Mouse (Mus musculus) heart, postnatal 36 days (tissue): ENCODE results near the gene Tnfrsf22. TPM values are rescaled to one million over a fixed set of nuclear protein-coding genes. Genes with fewer than 3 reads are reported as not detected.
"Not testable (repeated sequence)": the region's sequence is repeated elsewhere in the genome, so short reads cannot be mapped to it uniquely, and the experiment has no call there.

Source experiments
- DNase-seq, 2 experiments: peaks; one replicate each; pipeline ENCODE4 v3.0.0; 2021 to 2022
- intact Hi-C: fragments of 180-260 bp; cut with DNase I; formaldehyde crosslinking; loops from one replicate; pipeline ENCODE4 v1.15.1; 2025
- total RNA-seq, 2 experiments: library from RNA; stranded (reverse); gene quantifications; 2 replicates each; pipeline ENCODE4 v1.2.3; 2021

Gene Tnfrsf22
- total RNA-seq, 2 experiments from 2014 or later = 1.5 to 2.3 TPM

GRCm38 (mm10) chr7:143643949-143644348 is 5.5 kb downstream of the Tnfrsf22 start:
- DNase-seq = not testable (repeated sequence)
- intact Hi-C loops = loop anchor here (1.0 kb wide), 1 partner anchor 37 kb away; no protein-coding TSS in a partner anchor

DNA sequence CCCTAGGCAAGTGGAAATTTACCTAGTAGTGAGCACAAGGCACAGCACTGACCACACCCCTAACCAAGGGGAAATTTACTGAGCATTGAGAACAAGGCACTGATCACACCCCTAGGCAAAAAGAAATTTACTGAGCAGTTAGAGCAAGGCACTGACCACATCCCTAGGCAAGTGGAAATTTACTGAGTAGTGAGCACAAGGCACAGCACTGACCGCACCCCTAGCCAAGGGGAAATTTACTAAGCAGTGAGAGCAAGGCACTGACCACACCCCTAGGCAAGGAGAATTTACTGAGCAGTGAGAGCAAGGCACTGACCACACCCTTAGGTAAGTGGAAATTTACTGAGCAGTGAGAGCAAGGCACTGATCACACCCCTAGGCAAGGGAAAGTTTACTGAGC is 12.8 kb downstream of the Tnfrsf22 start:
- intact Hi-C loops = no loop called here
- no peak for DNase-seq

DNA sequence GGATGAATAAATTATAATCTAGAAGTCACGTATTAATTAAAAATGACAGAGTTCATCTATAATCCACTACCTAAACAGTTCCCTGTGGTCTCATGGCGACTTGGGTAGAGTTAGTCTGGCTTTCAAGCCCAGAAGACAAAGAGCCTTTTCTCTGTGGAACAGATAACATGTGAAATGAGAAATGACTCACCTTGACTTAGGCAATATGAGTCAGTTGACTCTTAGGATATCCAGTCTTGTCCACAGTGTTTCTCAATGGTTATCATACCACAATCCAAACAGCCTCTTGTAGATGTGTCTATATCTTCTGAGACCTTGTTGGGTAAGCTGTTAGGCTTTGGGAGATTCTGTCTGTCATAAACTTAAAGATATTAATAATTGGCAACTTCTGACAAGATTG is 18.0 kb downstream of the Tnfrsf22 start:
- no peak for DNase-seq
- intact Hi-C loops = no loop called here

DNA sequence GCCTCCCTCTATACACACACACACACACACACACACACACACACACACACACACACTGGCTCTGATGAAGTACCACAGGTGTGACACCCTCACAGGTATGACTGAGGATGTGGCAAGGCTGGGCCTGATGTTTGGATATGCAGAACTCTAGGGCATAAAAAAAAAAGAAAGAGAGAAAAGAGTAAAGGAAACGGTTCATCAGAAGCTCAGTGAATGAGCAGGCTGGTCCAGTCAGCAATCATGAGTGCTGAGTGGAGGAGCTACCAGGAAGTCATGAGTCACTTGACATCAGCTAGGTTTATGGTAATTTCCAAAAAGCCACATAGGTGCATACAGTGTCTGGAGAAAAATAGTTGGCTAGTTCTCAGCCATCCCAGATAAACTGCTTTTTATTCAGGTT is 20.0 kb downstream of the Tnfrsf22 start:
- DNase-seq = no peak
- intact Hi-C loops = no loop called here

GRCm38 (mm10) chr7:143628540-143628939 is 20.9 kb downstream of the Tnfrsf22 start, which contains the start of gene Tnfrsf26:
TSS of gene Tnfrsf26 (minus strand) at chr7:143628722.
- no peak for DNase-seq
- intact Hi-C loops = no loop called here

- DNase-seq = peak; percentile 12 to 18
- intact Hi-C loops = no loop called here
These were observed 21.7 kb downstream of the Tnfrsf22 start for GRCm38 (mm10) chr7:143627555-143628286.

GRCm38 (mm10) chr7:143626178-143626577 is 23.3 kb downstream of the Tnfrsf22 start:
- intact Hi-C loops = no loop called here
- DNase-seq = no peak

- DNase-seq = no peak
- intact Hi-C loops = no loop called here
These were observed 24.3 kb downstream of the Tnfrsf22 start for GRCm38 (mm10) chr7:143625151-143625550.

- intact Hi-C loops = no loop called here
- DNase-seq = no peak
These were observed 24.9 kb downstream of the Tnfrsf22 start for GRCm38 (mm10) chr7:143624561-143624960.

DNA sequence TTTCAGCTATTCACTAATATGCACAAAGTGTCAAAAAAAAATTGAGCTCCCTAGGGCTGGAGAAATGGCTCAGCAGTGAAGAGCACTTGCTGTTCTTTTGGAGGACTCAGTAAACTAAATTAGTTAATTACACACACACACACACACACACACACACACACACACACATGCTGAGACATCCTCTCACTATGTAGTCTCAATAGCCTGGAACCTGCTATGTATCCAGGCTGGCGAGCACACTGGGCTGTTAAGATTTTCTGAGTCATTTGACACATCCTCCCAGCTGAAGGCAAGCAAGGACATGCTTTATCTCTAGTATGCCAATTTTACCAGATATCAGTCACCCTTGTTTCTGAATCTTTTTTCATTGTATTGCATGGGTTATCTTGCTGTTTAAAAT is 28.5 kb downstream of the Tnfrsf22 start:
- no peak for DNase-seq
- intact Hi-C loops = no loop called here

- DNase-seq = peak in 1 of 2 experiments; percentile 34
These were observed 34.9 kb downstream of the Tnfrsf22 start for GRCm38 (mm10) chr7:143614404-143615135.

DNA sequence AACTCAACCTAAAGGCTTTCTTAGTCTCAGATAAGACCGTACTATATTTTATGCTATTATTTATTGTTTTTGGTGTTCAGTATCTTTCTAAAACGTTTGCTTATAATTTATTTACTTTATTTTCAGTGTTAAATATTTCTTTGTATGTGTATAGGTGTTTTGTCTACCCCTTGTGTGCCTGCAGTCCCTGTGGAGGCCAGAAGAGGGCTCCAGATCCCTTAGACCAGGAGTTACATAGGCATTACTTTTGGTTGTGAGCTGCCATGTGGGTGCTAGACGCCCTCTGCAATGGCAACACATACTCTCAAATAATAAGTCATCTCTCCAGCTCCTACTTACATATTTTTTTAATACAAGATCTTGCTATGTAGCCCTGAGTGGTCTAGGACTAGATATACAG is 37.2 kb downstream of the Tnfrsf22 start:
- intact Hi-C loops = no loop called here
- no peak for DNase-seq

More at GRCm38 (mm10) chr7:143614404-143615135, 34.9 kb downstream of the Tnfrsf22 start:
- intact Hi-C loops = no loop called here

DNA sequence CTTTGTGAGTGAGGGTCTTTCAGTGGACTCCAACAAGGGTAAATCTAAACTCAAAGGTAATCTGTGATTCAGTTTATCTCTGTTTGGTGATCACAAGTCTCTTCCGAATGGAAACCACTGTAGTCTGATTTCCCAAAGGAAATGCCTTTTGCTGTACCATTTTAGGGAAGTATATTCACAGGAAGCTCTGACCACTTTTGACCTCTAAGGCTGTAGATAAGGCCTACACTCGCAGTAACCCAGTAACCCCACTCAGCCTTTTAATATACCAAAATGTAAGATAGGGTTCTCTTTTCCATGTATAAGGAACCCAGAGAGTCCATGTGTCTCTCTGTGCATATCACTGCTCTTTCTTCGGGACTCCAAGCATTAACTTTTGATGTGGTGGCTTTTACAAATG is 44.1 kb downstream of the Tnfrsf22 start:
- no peak for DNase-seq
- intact Hi-C loops = no loop called here

DNA sequence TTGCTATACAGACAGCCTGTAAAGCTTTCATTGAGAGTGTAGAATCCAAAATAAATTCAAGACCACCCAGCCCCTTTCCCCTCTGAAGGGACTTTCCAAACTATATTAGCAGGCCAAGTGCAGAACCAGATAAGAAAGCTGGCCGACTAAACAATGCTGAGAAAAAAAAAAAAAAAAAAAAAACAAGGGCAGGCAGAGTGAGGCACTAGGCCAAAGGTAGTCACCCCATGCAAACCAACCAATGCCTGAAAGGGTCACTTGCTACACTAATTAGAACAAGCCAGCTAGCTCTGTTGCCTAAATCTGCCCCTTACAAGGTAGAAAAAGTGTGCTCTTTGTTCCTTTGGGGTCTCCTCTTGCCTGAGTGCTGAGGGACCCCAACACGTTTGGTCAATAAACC is 44.6 kb downstream of the Tnfrsf22 start:
- intact Hi-C loops = no loop called here
- DNase-seq = no peak

GRCm38 (mm10) chr7:143601705-143602104 is 47.8 kb downstream of the Tnfrsf22 start:
- no peak for DNase-seq
- intact Hi-C loops = no loop called here

DNA sequence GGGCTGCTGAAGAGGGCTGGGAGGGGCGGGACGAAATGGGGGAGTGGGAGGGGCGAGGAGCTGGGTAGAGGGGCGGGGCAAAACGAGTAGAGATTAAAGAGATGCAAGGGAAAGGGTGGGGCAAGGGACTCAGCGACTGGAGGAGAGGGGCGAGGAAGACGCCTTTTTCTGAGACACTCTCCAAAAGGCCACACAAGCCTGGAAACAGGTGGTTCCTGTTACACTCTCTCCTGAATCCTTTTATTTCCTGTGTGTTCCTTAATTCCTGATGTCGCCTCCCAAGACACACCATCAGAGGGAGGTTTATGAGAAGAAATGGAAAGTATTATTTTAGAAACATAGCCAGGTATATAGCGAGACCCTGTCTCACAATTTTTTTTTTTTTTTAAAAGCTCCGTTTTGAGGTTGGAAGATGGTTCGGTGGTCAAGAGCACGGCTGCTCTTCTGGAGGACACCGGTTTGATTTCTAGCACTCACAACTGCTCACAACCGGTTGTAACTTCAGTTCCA is 49.2 kb downstream of the Tnfrsf22 start:
- DNase-seq = no peak
- intact Hi-C loops = no loop called here

- peak; percentile 94 for DNase-seq
- intact Hi-C loops = no loop called here
These were observed 49.8 kb downstream of the Tnfrsf22 start, which contains the start of gene Cars for GRCm38 (mm10) chr7:143599428-143600230. TSS of gene Cars (minus strand) at chr7:143600090.

GRCm38 (mm10) chr7:143594865-143595264 is 54.6 kb downstream of the Tnfrsf22 start:
- intact Hi-C loops = loop anchor here (1.0 kb wide), 1 partner anchor 11 kb away; no protein-coding TSS in a partner anchor
- no peak for DNase-seq

GRCm38 (mm10) chr7:143592255-143592654 is 57.2 kb downstream of the Tnfrsf22 start:
- no peak for DNase-seq
- intact Hi-C loops = no loop called here

DNA sequence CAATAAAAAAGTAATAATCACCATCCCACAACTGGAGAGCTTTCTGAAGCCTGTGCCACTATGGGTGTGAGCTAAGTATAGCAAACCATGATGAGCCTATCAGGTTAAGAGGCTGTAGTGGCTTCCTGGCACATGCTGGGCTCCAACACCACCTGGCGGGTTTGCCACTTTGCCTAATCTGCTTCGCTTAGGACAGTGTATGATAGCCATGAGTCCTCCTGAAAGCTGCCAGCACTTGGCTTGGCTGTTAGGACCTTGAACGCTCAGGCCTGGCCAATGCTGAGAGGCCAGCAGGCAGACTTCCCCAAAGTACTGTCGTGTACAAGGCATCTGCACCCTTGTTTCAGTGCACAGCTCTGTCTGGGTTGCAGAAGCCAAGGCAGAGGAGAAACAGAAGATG is 61.5 kb downstream of the Tnfrsf22 start:
- peak; percentile 30 to 44 for DNase-seq
- intact Hi-C loops = loop anchor here (5.0 kb wide), 1 partner anchor 159 kb away; no protein-coding TSS in a partner anchor
